Mouse (Mus musculus) ovary, postnatal 14 days (tissue): ENCODE data around the gene Tk2.

Experiments used
- DNase-seq: peaks from one replicate; pipeline ENCODE4 v3.0.0; 2022; ENCODE audit warnings: low spot score

Gene Tk2

GRCm38 (mm10) chr8:104219806-104220205, 28.6 kb downstream of the Tk2 start:
- DNase-seq = peak; percentile 61

- DNase-seq = peak; percentile 22
Observed at GRCm38 (mm10) chr8:104219079-104219478, 29.3 kb downstream of the Tk2 start.

- DNase-seq = no peak
Observed at GRCm38 (mm10) chr8:104217601-104218000, 30.8 kb downstream of the Tk2 start.

DNA sequence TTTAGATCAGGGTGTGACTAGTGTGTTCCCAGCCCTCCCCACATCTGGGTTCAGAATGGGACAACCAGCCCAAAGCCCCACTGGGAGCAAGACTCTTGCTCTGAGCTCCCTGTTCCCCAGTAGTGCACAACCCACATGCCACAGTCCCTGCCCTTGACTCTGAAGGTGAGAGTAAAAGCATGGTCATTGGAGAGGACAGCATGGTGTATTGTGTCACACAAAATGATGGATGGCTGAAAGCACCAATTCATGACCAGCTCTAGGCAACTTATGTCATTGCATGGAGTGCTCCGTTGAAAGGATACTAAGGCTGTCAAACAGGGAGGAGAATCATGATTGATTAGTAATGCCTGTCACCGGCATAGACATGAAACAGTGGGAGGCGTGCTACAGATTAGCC, 43.1 kb downstream of the Tk2 start:
- DNase-seq = no peak

- DNase-seq = no peak
Observed at GRCm38 (mm10) chr8:104202320-104202719, 46.0 kb downstream of the Tk2 start.

DNA sequence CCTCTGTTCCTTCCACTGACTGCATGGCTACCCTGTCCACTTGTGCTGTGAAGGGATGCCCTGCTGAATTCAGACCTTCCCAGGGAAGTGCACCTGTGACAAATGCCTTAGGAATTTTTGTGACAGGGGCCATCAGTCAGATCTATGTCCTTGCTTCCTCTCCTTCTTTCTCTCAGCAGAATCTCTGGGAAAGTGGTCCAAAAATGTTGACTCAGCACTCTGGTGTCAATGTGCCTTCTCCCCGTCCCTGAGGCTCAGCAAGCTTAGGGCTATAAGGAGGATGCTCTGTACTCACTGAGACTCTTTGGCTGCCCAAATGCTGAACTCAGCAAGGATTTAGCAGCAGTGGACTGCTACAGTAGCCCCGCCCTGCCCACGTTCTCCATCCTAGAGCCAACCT, 46.7 kb downstream of the Tk2 start:
- DNase-seq = no peak

GRCm38 (mm10) chr8:104199802-104200201, 48.6 kb downstream of the Tk2 start:
- no peak for DNase-seq

DNA sequence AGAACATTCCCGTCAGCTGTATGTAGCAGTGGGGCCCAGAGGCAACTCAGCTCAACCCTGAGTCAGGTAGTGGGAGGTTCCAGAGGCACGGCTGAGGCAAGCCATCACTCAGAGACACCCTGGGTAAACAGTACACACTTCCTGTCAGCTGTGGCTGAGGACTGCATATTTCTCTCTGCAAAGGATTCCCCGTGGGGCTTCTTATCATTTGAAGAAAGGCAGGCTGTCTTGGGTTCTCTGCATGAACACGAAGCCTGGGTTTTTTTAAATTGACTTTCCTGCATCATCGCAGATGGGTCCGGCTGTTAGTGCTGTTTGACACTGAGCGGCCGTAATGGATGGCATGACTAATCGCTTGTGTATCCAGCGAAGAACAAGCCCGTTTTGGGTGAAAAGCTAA, 56.9 kb downstream of the Tk2 start:
- no peak for DNase-seq

DNA sequence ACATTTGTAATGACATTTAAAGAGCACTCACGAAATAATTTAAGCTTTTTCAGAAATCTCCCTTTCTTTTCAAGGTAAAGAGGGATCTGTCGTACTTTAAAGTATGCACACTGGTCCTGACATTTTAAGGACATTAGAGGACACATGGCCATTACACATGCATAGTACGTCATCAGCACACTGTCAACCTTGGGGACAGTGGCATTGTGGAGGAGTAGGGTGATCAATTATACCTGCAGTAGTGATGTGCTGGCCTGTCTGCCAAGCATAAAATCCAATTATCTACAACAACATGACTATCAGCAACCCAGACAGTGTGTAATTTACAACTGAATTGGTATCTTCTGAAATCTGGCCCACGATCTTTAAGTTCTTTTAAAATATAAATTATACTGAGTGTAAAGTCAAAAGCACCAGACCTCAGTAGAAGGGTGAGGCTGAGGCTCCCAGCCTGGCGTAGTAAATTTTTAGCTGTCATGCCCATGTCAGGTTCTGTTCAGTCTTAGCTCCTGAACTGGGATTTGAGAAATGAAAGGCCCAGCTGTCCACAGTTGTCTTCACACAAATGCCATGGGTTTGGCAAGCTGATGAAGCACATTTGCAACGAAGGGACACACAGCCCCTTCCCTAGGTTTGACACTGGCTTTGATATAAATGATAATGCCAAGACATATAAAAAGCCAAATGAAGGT, 57.4 kb downstream of the Tk2 start:
- DNase-seq = no peak

DNA sequence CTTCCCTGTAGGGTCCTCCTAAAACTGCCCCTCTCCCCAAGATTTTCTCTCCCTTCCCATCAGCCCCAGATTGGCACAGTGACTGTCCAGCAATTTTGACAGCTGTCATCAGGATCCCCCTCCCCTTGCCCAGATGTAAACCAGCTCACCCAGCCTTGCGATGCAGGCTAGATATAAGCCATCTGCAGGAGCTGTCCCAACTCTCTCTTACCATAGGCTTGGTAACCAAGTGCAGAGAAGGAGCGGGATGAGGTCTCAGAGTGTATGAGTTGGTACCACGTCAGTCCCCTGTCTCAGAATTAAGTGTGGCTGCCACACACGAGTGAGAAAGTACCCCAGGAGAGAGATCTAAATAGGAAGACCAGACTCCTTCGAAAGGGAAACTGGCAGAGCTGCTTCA, 59.9 kb downstream of the Tk2 start:
- DNase-seq = no peak

GRCm38 (mm10) chr8:104187622-104188021, 60.7 kb downstream of the Tk2 start:
- DNase-seq = no peak

- DNase-seq = no peak
Observed at GRCm38 (mm10) chr8:104186827-104187226, 61.5 kb downstream of the Tk2 start.

DNA sequence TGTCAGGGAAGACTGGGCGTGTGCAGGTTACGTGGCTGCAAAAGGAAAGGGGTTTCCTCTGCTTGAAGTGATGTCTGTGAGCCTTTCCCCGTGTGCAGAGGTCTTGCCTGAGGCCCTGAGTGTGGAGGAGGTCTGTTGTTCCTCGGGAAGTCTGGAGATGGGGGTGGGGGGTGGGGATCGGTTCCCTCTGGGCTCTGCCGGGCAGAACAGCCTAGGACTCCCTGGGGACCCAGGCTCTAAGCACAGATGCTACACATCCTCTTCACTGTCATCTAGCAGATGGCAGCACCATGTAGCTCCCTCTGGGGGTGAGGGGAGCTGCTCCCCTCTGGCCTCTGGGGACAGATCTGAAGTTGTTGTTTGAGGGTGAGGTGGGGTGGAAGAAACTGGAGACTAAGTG, 63.5 kb downstream of the Tk2 start:
- DNase-seq = no peak

- no peak for DNase-seq
Observed at GRCm38 (mm10) chr8:104177054-104177453, 71.3 kb downstream of the Tk2 start.
